Mouse (Mus musculus): ENCODE results near the gene Ahnak.
"Not testable (repeated sequence)": the region's sequence is repeated elsewhere in the genome, so short reads cannot be mapped to it uniquely, and the experiment has no call there.

The Ahnak gene

GRCm38 (mm10) chr19:8989066-8989566, at the start of gene Ahnak:
Gene Ahnak, plus strand, starts transcription at chr19:8989284.
- peak; percentile 34 to 42 for DNase-seq

- peak; percentile 21 to 45 for DNase-seq
Measured at GRCm38 (mm10) chr19:8940526-8941133, 48.5 kb upstream of the Ahnak start.

GRCm38 (mm10) chr19:8941136-8941514, 48.0 kb upstream of the Ahnak start:
- peak in 1 of 2 experiments; percentile 30 for DNase-seq

- DNase-seq, result peak; percentile 100
Measured at GRCm38 (mm10) chr19:8941515-8942217, 47.4 kb upstream of the Ahnak start, which contains the start of gene Mta2. Gene Mta2, plus strand, starts transcription at chr19:8941875.

GRCm38 (mm10) chr19:8942276-8942964, 46.7 kb upstream of the Ahnak start:
- no peak for DNase-seq

- DNase-seq, result no peak
Measured at GRCm38 (mm10) chr19:8943047-8943446, 46.0 kb upstream of the Ahnak start.

- no peak for DNase-seq
Measured at GRCm38 (mm10) chr19:8944062-8944461, 45.0 kb upstream of the Ahnak start.

- DNase-seq, result peak; percentile 62 to 85
Measured at GRCm38 (mm10) chr19:8944750-8945149, 44.3 kb upstream of the Ahnak start.

GRCm38 (mm10) chr19:8945251-8945650, 43.8 kb upstream of the Ahnak start:
- DNase-seq, result no peak

GRCm38 (mm10) chr19:8946929-8947328, 42.2 kb upstream of the Ahnak start:
- no peak for DNase-seq

- DNase-seq, result no peak
Measured at GRCm38 (mm10) chr19:8950190-8950589, 38.9 kb upstream of the Ahnak start.

- no peak for DNase-seq
Measured at GRCm38 (mm10) chr19:8952241-8952640, 36.8 kb upstream of the Ahnak start.

- peak; percentile 92 to 95 for DNase-seq
Measured at GRCm38 (mm10) chr19:8953135-8954039, 35.7 kb upstream of the Ahnak start, which contains the start of gene Tut1. Gene Tut1, plus strand, starts transcription at chr19:8953847.

GRCm38 (mm10) chr19:8954171-8954570, 34.9 kb upstream of the Ahnak start:
- DNase-seq, result no peak

GRCm38 (mm10) chr19:8962256-8962655, 26.8 kb upstream of the Ahnak start:
- no peak for DNase-seq

GRCm38 (mm10) chr19:8965075-8965474, 24.0 kb upstream of the Ahnak start:
- DNase-seq, result peak in 1 of 2 experiments; percentile 16

GRCm38 (mm10) chr19:8965771-8966170, 23.3 kb upstream of the Ahnak start:
- DNase-seq, result peak; percentile 42 to 54

- DNase-seq, result no peak
Measured at GRCm38 (mm10) chr19:8966198-8966589, 22.9 kb upstream of the Ahnak start.

GRCm38 (mm10) chr19:8966590-8967372, 22.3 kb upstream of the Ahnak start, which contains the start of gene Eef1g:
Gene Eef1g, plus strand, starts transcription at chr19:8967041.
- DNase-seq, result peak; percentile 98

GRCm38 (mm10) chr19:8967373-8967743, 21.7 kb upstream of the Ahnak start:
- no peak for DNase-seq

GRCm38 (mm10) chr19:8967893-8968292, 21.2 kb upstream of the Ahnak start:
- DNase-seq, result no peak

- not testable (repeated sequence) for DNase-seq
Measured at GRCm38 (mm10) chr19:8972491-8972890, 16.6 kb upstream of the Ahnak start.
